Mouse (Mus musculus): ENCODE measurements around the gene Cyth4.
A peak's percentile ranks its signal among the peaks of the same experiment; 100 is the strongest.

Gene Cyth4

GRCm38 (mm10) chr15:78623426-78623825 lies 26.6 kb downstream of the Cyth4 start:
- peak; percentile 53 to 78 for DNase-seq

GRCm38 (mm10) chr15:78624431-78624950 lies 27.6 kb downstream of the Cyth4 start:
- peak in 1 of 2 experiments; percentile 29 for DNase-seq

- DNase-seq, result no peak
Measured at GRCm38 (mm10) chr15:78624961-78625360, 28.1 kb downstream of the Cyth4 start.

- no peak for DNase-seq
Measured at GRCm38 (mm10) chr15:78626285-78626684, 29.4 kb downstream of the Cyth4 start.

- DNase-seq, result no peak
Measured at GRCm38 (mm10) chr15:78632387-78632786, 35.5 kb downstream of the Cyth4 start.

- no peak for DNase-seq
Measured at GRCm38 (mm10) chr15:78633413-78633812, 36.6 kb downstream of the Cyth4 start.

- no peak for DNase-seq
Measured at GRCm38 (mm10) chr15:78634095-78634737, 37.4 kb downstream of the Cyth4 start.

- DNase-seq, result no peak
Measured at GRCm38 (mm10) chr15:78635231-78635630, 38.4 kb downstream of the Cyth4 start.

GRCm38 (mm10) chr15:78643633-78644032 lies 46.8 kb downstream of the Cyth4 start:
- DNase-seq, result no peak

GRCm38 (mm10) chr15:78644606-78645005 lies 47.8 kb downstream of the Cyth4 start:
- DNase-seq, result no peak

- DNase-seq, result no peak
Measured at GRCm38 (mm10) chr15:78647746-78648145, 50.9 kb downstream of the Cyth4 start.

- DNase-seq, result no peak
Measured at GRCm38 (mm10) chr15:78651169-78651568, 54.3 kb downstream of the Cyth4 start.

GRCm38 (mm10) chr15:78664268-78664667 lies 67.4 kb downstream of the Cyth4 start:
- DNase-seq, result no peak

GRCm38 (mm10) chr15:78669221-78669871 lies 72.5 kb downstream of the Cyth4 start:
- no peak for DNase-seq

GRCm38 (mm10) chr15:78670341-78670740 lies 73.5 kb downstream of the Cyth4 start:
- no peak for DNase-seq
